Mouse (Mus musculus) activated CD4-positive, CD25-positive, alpha-beta regulatory T cell, adult 4 months (primary cell): ENCODE data around the gene Cpeb2. TPM values are rescaled to one million over a fixed set of nuclear protein-coding genes. Genes with fewer than 3 reads are reported as not detected.

Experiments used
- ATAC-seq: one replicate; pipeline ENCODE4 v1.8.0; 2017
- polyA plus RNA-seq, 2 experiments: library from polyadenylated mRNA; unstranded; fragments of 100-300 nt; shearing (Covaris generic); gene quantifications; one replicate each; pipeline ENCODE4 v1.2.1; 2017

The Cpeb2 gene
- polyA plus RNA-seq, 2 experiments from 2014 or later: 2.5 to 4.0 TPM

- no peak for ATAC-seq
These were observed 95.6 kb downstream of the Cpeb2 start for GRCm38 (mm10) chr5:43328579-43328978.

- no peak for ATAC-seq
These were observed 97.3 kb downstream of the Cpeb2 start for GRCm38 (mm10) chr5:43330260-43330659.

- ATAC-seq: no peak
These were observed 101.5 kb downstream of the Cpeb2 start for GRCm38 (mm10) chr5:43334469-43334868.

GRCm38 (mm10) chr5:43337212-43337611 lies 104.2 kb downstream of the Cpeb2 start:
- no peak for ATAC-seq

GRCm38 (mm10) chr5:43338771-43339475 lies 106.0 kb downstream of the Cpeb2 start:
- no peak for ATAC-seq
